Mouse (Mus musculus) ES-Bruce4 (cell line): ENCODE data around the gene Kirrel3.

Experiments
- EP300 ChIP-seq: IDR thresholded peaks from 2 replicates; pipeline ENCODE4 v1.6.1; 2011; ENCODE audit warnings: low read depth, low read length; ENCODE audit not compliant: insufficient read depth
- POLR2A ChIP-seq: IDR thresholded peaks from one replicate; pipeline ENCODE4 v1.8.1; 2011; ENCODE audit warnings: low read length; ENCODE audit not compliant: insufficient read depth

DNA sequence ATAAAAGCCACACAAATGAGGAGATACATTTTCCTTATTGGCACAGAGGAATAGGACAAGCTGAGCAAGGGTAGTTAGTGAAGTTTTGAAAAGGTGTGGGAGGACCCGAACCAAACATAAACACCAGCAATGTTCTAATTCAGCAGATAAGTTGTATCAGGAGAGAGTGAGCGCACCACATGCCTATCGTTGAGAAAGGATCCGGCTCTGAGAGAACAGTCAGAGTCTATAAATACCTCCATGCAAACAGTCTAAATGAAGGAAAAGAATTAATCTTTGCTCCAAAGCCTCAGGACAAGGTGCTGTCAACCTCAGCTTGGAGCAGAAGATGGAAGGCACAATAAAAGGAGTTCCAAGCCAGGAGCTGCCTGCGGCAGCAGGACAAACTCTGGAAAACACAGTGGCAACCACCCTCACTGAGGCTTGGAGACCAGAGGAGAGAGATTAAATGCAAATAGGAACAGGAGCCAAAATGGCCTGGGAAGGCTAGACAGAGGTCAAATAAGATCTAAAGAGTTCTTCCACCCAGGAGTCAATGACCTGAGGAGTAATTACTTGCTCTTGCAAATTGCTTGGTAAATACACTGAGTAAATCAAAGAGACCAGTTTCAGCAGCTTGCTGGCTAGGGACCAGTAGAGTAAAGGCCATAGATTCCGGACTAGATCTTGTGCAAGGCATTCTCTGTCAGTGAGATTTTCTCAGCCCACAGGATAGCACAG, 235.9 kb downstream of the Kirrel3 start:
- no peak for TF ChIP-seq POLR2A
- no peak for TF ChIP-seq EP300
